Mouse (Mus musculus) left cerebral cortex, adult 8-10 months (tissue): Measurements from ENCODE around the gene Mgat3. TPM values are rescaled to one million over a fixed set of nuclear protein-coding genes. Genes with fewer than 3 reads are reported as not detected.

Experiments
- DNase-seq, 2 experiments: peaks; one replicate each; pipeline ENCODE4 v3.0.0; 2022; ENCODE audit warnings: low spot score in 2 of 2
- total RNA-seq, 4 experiments: library from RNA; stranded (reverse); gene quantifications; 2 replicates each; pipeline ENCODE4 v1.2.4; 2022

The Mgat3 gene
- total RNA-seq, 4 experiments from 2014 or later: 118 to 134 (median 124) TPM

GRCm38 (mm10) chr15:80258240-80259170 lies 85.0 kb downstream of the Mgat3 start:
- no peak for DNase-seq

GRCm38 (mm10) chr15:80259406-80260045 lies 86.0 kb downstream of the Mgat3 start:
- DNase-seq: no peak

GRCm38 (mm10) chr15:80260677-80261076 lies 87.2 kb downstream of the Mgat3 start:
- peak; percentile 52 to 81 for DNase-seq

- DNase-seq: no peak
These were observed 87.6 kb downstream of the Mgat3 start for GRCm38 (mm10) chr15:80261100-80261499.

GRCm38 (mm10) chr15:80263610-80264575 lies 90.4 kb downstream of the Mgat3 start, which contains the start of gene Rps19bp1:
Gene Rps19bp1 (minus strand): TSS chr15:80264315.
- peak; percentile 76 to 83 for DNase-seq

Other genes starting within 250 kb of the Mgat3 start
- 10 to 100 TPM; 51.4 to 59.9 (median 55.5) TPM for gene Cbx7, start 202.6 kb upstream of the Mgat3 start, total RNA-seq
- gene Pdgfb, start 158.7 kb upstream of the Mgat3 start, total RNA-seq: 10 to 100 TPM; 26.4 to 31.9 (median 28.1) TPM
- 100 to 1,000 TPM; 430 to 460 (median 440) TPM for gene Syngr1, start 82.4 kb upstream of the Mgat3 start, total RNA-seq
- gene Rpl3, start 81.9 kb upstream of the Mgat3 start, total RNA-seq: 100 to 1,000 TPM; 506 to 560 (median 527) TPM
- gene Tab1, start 40.6 kb upstream of the Mgat3 start, total RNA-seq: 10 to 100 TPM; 24.4 to 30.0 (median 26.9) TPM
- 10 to 100 TPM; 30.2 to 33.7 (median 30.9) TPM for gene Mief1, start 60.3 kb downstream of the Mgat3 start, total RNA-seq
- gene AC140267.1, start 62.1 kb downstream of the Mgat3 start, total RNA-seq: 10 to 100 TPM in 2 of 4 experiments, 1 to 10 TPM in 2; 6.0 to 10.8 (median 9.5) TPM
- gene Atf4, start 81.5 kb downstream of the Mgat3 start, total RNA-seq: 100 to 1,000 TPM in 3 of 4 experiments, 10 to 100 TPM in 1; 98.1 to 118 (median 107) TPM
- gene Rps19bp1, start 90.6 kb downstream of the Mgat3 start, total RNA-seq: 10 to 100 TPM; 32.5 to 39.3 (median 38.4) TPM
- gene Cacna1i, start 113.5 kb downstream of the Mgat3 start, total RNA-seq: 10 to 100 TPM; 64.3 to 80.9 (median 66.4) TPM